Mouse (Mus musculus) ES-Bruce4 (cell line): Measurements from ENCODE around the gene Snd1.

Experiments
- CTCF ChIP-seq: IDR thresholded peaks from one replicate; pipeline ENCODE4 v1.8.1; 2011; ENCODE audit warnings: low read depth, low read length
- EP300 ChIP-seq: IDR thresholded peaks from 2 replicates; pipeline ENCODE4 v1.6.1; 2011; ENCODE audit warnings: low read depth, low read length; ENCODE audit not compliant: insufficient read depth
- POLR2A ChIP-seq: IDR thresholded peaks from one replicate; pipeline ENCODE4 v1.8.1; 2011; ENCODE audit warnings: low read length; ENCODE audit not compliant: insufficient read depth

DNA sequence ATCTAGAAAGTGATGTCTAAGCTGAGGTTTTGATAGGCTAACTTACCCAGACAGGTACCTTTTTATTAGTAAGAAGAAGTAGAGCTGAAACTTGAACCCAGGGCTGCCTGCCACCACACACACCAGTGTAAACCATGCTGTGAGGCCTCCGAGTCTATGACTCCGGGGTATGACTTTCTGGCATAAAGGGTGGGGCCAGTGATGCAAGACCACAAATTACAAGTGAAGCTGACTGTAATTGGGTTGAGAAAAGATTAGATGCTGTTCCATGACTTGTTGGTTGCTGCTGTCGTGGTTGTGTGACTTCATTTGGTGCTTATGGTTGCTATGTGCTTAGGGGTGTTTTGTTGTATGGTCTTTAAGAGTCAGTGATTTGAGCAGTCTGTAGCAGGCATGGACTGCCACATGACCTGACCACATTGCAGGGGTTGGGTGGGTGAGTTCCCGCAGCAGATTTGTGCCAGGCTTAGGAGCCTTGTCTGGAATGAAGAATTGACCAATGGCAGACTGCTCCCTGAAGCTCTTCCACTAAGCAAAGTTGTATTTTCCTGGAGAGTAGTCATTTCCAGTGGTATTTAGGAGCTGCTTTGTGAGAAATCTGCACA, 7.9 kb downstream of the Snd1 start:
- TF ChIP-seq POLR2A (no peak), EP300 (no peak), CTCF (no peak)
